Mouse (Mus musculus) layer of hippocampus, adult 9-11 months (tissue): ENCODE results near the gene Inf2.

Source experiments
- DNase-seq: peaks from one replicate; pipeline ENCODE4 v3.0.0; 2022

Gene Inf2

GRCm38 (mm10) chr12:112663716-112664115 is 75.1 kb downstream of the Inf2 start:
- no peak for DNase-seq

GRCm38 (mm10) chr12:112664124-112664523 is 75.5 kb downstream of the Inf2 start:
- DNase-seq = no peak

DNA sequence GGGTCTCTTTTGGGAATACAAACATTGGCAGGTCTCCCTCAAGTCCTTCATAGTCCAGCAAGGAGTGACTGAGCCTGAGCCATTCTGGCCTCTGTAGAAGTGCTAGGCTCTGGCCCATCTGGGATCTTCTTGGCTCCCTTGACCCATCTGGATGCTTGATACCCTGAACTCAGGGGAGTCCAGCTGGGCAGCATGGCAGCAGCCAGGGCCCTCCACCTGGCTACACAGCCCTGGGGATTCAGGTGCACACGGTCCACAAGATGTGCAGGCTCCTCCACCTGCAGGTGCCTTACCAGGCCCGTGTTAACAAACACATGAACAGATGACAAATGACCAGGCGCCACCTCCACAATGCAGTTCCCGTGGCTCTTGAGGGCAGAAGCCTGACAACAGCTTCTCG is 76.1 kb downstream of the Inf2 start:
- DNase-seq = no peak
